Mouse (Mus musculus) cerebellum, adult 2 months (tissue): ENCODE measurements around the gene Ccdc155. TPM values are rescaled to one million over a fixed set of nuclear protein-coding genes. Genes with fewer than 3 reads are reported as not detected.
A peak's percentile ranks its signal among the peaks of the same experiment; 100 is the strongest.

Experiments
- DNase-seq, 2 experiments: peaks; one replicate each; pipeline ENCODE4 v3.0.0; 2021
- H3K27ac ChIP-seq: fragments of 200-500 bp; 2 replicates; pipeline ENCODE4 v1.5.1; 2012; ENCODE audit warnings: low read length, control low read depth, inconsistent platforms; ENCODE audit not compliant: insufficient read depth
- H3K27me3 ChIP-seq: fragments of 200-500 bp; 2 replicates; pipeline ENCODE4 v1.6.1; 2012; ENCODE audit warnings: inconsistent platforms, mild to moderate bottlenecking, low read length, moderate library complexity; ENCODE audit not compliant: control insufficient read depth, insufficient read depth
- H3K4me1 ChIP-seq: fragments of 200-500 bp; 2 replicates; pipeline ENCODE4 v1.6.1; 2011; ENCODE audit warnings: low read length; ENCODE audit not compliant: control insufficient read depth, insufficient read depth
- H3K4me3 ChIP-seq: fragments of 200-500 bp; replicated peaks from 2 replicates; pipeline ENCODE3; 2011; ENCODE audit warnings: mild to moderate bottlenecking, low read depth, low read length, control low read depth; ENCODE audit not compliant: insufficient read depth
- CTCF ChIP-seq: fragments of 200-500 bp; IDR thresholded peaks from 2 replicates; pipeline ENCODE4 v1.5.1; 2011; ENCODE audit warnings: low read depth, mild to moderate bottlenecking, control low read depth, low read length, moderate library complexity, borderline replicate concordance; ENCODE audit not compliant: insufficient read depth
- POLR2A ChIP-seq: fragments of 200-500 bp; IDR thresholded peaks from 2 replicates; pipeline ENCODE4 v1.6.1; 2011; ENCODE audit warnings: low read length, control low read depth, borderline replicate concordance; ENCODE audit not compliant: insufficient read depth
- WGBS: fragments of 180-500 bp; shearing (Covaris S2); methylation state at CpG from one replicate; pipeline ENCODE4 v1.1.7; 2018; 5-methylcytosine and 5-hydroxymethylcytosine counted together
- polyA plus RNA-seq: library from polyadenylated mRNA; depleted of rRNA; stranded (reverse); fragments of >200 nt; gene quantifications from 2 replicates; pipeline ENCODE4 v1.2.3, GENCODE M21; 2012

The Ccdc155 gene
- polyA plus RNA-seq, 1 experiment: 1.9 TPM

- H3K27me3 ChIP-seq: no peaks in the 10 kb centered on the region
- no peak overlapping the region for H3K4me3 ChIP-seq
- DNase-seq: peak in 1 of 2 experiments; percentile 29
- H3K27ac ChIP-seq: peak overlapping the region; percentile 49
- 51% methylated on average over 7 of the region's 7 CpGs for WGBS
- peaks cover 85% of the 10 kb centered on the region for H3K4me1 ChIP-seq
- TF ChIP-seq CTCF: no peak
- no peak for TF ChIP-seq POLR2A
Observed at GRCm38 (mm10) chr7:45192585-45193310, 11.9 kb downstream of the Ccdc155 start.

- Histone ChIP-seq H3K27me3 (no peaks in the 10 kb centered on the region), H3K4me1 (peaks cover 77% of the 10 kb centered on the region), H3K4me3 (no peak overlapping the region), H3K27ac (peak overlapping the region; percentile 42)
- WGBS: 14% methylated on average over 8 of the region's 8 CpGs
- TF ChIP-seq POLR2A (no peak), CTCF (no peak)
- peak; percentile 83 to 88 for DNase-seq
Observed at GRCm38 (mm10) chr7:45191803-45192363, 12.8 kb downstream of the Ccdc155 start.

- TF ChIP-seq POLR2A (no peak), CTCF (no peak)
- H3K27me3 ChIP-seq: no peaks in the 10 kb centered on the region
- peaks cover 73% of the 10 kb centered on the region for H3K4me1 ChIP-seq
- no peak for DNase-seq
- H3K4me3 ChIP-seq: no peak overlapping the region
- 69% methylated on average over 2 of the region's 2 CpGs for WGBS
- peak overlapping the region; percentile 42 for H3K27ac ChIP-seq
Observed at GRCm38 (mm10) chr7:45191161-45191560, 13.5 kb downstream of the Ccdc155 start.

- TF ChIP-seq POLR2A: no peak
- no peak for TF ChIP-seq CTCF
- DNase-seq: no peak
- H3K27ac ChIP-seq: 0 out of 2 replicates have a peak overlapping the region, but pooled peaks have one; percentile 34
- no peaks in the 10 kb centered on the region for H3K27me3 ChIP-seq
- H3K4me3 ChIP-seq: no peak overlapping the region
- peaks cover 63% of the 10 kb centered on the region for H3K4me1 ChIP-seq
- 86% methylated on average over 6 of the region's 6 CpGs for WGBS
Observed at GRCm38 (mm10) chr7:45190186-45190585, 14.5 kb downstream of the Ccdc155 start.

- 33% methylated on average over 16 of the region's 16 CpGs for WGBS
- DNase-seq: peak in 1 of 2 experiments; percentile 52
Observed at GRCm38 (mm10) chr7:45189600-45189999, 15.1 kb downstream of the Ccdc155 start.

GRCm38 (mm10) chr7:45185921-45186320 lies 18.8 kb downstream of the Ccdc155 start:
- no peak for TF ChIP-seq POLR2A
- TF ChIP-seq CTCF: no peak
- Histone ChIP-seq H3K27ac (no peak overlapping the region), H3K4me3 (no peak overlapping the region), H3K4me1 (peaks cover 31% of the 10 kb centered on the region), H3K27me3 (no peaks in the 10 kb centered on the region)
- DNase-seq: peak in 1 of 2 experiments; percentile 11
- 81% methylated on average over 7 of the region's 7 CpGs for WGBS

More at GRCm38 (mm10) chr7:45189600-45189999, 15.1 kb downstream of the Ccdc155 start:
- H3K27ac ChIP-seq: peak overlapping the region; percentile 34; the same call in 1 of the 2 replicates
- H3K27me3 ChIP-seq: no peaks in the 10 kb centered on the region
- peaks cover 58% of the 10 kb centered on the region for H3K4me1 ChIP-seq
- TF ChIP-seq POLR2A (no peak), CTCF (no peak)
- no peak overlapping the region for H3K4me3 ChIP-seq

GRCm38 (mm10) chr7:45183672-45184071 lies 21.0 kb downstream of the Ccdc155 start:
- no peak overlapping the region for H3K27ac ChIP-seq
- TF ChIP-seq POLR2A (no peak), CTCF (no peak)
- peaks cover 12% of the 10 kb centered on the region for H3K4me1 ChIP-seq
- WGBS: 78% methylated on average over 7 of the region's 7 CpGs
- DNase-seq: no peak
- no peak overlapping the region for H3K4me3 ChIP-seq
- no peaks in the 10 kb centered on the region for H3K27me3 ChIP-seq

- Histone ChIP-seq H3K4me1 (0 out of 2 replicates have a peak, but pooled peaks cover 6% of the 10 kb centered on the region), H3K4me3 (peak overlapping the region; percentile 50), H3K27me3 (no peaks in the 10 kb centered on the region), H3K27ac (peak overlapping the region; percentile 21; the same call in 1 of the 2 replicates)
- 8% methylated on average over 11 of the region's 11 CpGs for WGBS
- TF ChIP-seq CTCF: no peak
- no peak for TF ChIP-seq POLR2A
- DNase-seq: peak in 1 of 2 experiments; percentile 44
Observed at GRCm38 (mm10) chr7:45182606-45183005, 22.1 kb downstream of the Ccdc155 start.
